Mouse (Mus musculus) left cerebral cortex, adult 2 months (tissue): Measurements from ENCODE around the gene Crebl2. TPM values are rescaled to one million over a fixed set of nuclear protein-coding genes. Genes with fewer than 3 reads are reported as not detected.
A peak's percentile ranks its signal among the peaks of the same experiment; 100 is the strongest.

ENCODE experiments used
- DNase-seq, 2 experiments: peaks; one replicate each; pipeline ENCODE4 v3.0.0; 2021 to 2022; ENCODE audit warnings: low spot score in 2 of 2, mixed read lengths in 1 of 2; ENCODE audit errors: extremely low spot score in 1 of 2
- H3K27ac ChIP-seq: fragments of 200-600 bp; 2 replicates; pipeline ENCODE4 v1.8.1; 2022
- H3K4me3 ChIP-seq: fragments of 200-600 bp; 2 replicates; pipeline ENCODE4 v1.8.1; 2022
- CTCF ChIP-seq: fragments of 200-600 bp; IDR thresholded peaks from 2 replicates; pipeline ENCODE4 v1.8.1; 2022; ENCODE audit warnings: antibody characterized with exemption, mild to moderate bottlenecking, moderate library complexity
- intact Hi-C: fragments of 180-260 bp; cut with DNase I; formaldehyde crosslinking; loops from one replicate; pipeline ENCODE4 v1.15.1; 2025
- total RNA-seq, 2 experiments: library from RNA; stranded (reverse); gene quantifications; 2 replicates each; pipeline ENCODE4 v1.2.3; 2021

Gene Crebl2
- total RNA-seq, 2 experiments from 2014 or later, result 38.4 to 39.3 TPM

DNA sequence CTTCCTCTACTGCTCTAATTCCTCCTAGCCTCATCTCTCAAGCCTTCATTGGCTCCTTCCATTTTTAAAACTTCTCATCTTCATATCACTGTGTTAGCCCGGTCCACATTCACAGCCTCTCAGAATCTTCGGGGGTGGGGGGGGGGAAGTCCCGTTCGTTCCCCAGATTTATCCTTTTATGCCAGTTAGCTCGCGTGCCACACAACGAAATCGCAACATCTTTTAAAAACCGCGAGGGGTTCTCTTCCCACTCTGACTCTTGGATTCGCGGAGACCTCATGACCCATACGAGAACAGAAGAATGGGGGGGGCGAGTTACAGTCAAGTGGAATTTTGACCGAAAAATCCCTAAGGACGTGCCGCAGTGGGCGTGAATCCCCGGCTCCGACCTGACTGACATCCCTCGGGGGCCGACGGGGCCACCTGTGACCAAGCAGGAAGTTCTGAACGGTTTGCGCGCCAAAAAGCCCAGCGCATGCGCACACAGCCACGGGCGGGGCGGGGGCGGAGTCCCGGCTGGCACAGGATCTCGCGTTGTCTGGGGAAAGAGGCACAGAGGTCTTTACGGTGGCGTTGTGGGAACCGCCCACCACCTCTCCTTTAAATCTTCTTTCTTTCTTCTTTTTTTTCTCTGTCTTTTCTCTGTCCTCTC is 67.6 kb downstream of the Crebl2 start:
- no peak for TF ChIP-seq CTCF
- Histone ChIP-seq H3K27ac (peak overlapping the region; percentile 100), H3K4me3 (peak overlapping the region; percentile 49)
- intact Hi-C loops, result loop anchor here (1.0 kb wide), 1 partner anchor 23 kb away; the partner anchor contains the start of gene Cdkn1b
- peak; percentile 93 to 94 for DNase-seq

DNA sequence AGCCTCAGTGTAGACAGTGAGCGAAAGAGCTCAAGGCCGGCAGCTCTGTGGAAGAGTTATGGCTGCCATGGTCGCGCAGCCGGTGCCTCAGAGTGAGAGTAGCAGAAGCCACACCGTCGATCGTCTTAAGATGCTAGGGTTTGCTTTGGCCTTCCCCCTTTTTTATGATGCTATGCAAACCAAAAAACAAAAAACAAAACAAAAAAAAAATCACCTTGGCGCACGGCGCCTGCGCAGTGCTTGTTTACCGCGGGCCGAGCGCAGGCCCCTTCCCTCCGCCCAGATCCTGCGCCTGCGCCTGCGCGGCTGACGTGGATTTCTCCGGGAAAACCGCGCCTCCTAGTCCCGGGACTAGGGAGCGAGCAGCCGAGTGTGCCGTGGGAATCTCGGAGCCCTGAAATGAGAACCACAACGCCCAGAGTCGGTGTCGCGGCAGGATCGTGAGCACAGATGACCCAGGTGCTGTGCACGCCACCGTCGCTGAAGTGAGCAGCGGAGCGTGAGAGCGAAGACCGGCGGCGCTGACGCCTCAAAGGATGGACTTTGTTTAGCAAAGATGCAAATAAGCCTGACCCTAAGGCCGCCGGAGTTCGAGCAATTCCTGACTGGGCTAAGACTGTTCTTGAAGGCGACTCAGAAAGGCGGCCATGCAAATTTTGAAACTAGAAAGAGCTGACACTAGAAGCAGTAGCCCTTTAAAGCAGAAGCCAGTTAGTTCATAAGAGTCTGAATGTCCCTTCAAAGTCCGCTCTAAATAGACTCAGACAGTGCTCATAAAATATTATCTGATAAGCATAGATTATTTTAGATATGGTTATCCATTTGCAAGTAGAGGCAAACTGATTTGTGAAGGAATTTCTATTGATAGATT is 68.4 kb downstream of the Crebl2 start, which contains the start of gene Gpr19:
Gene Gpr19, minus strand, starts transcription at position 484 of the 871 bp plus-strand sequence.
- peak; percentile 88 for DNase-seq
- Histone ChIP-seq H3K27ac (peak within 1 kb of the TSS; percentile 100), H3K4me3 (peak within 1 kb of the TSS; percentile 49)
- intact Hi-C loops, result loop anchor here (1.0 kb wide), 1 partner anchor 22 kb away; the partner anchor contains the start of gene Cdkn1b
- no peak; the same call in 1 of the 2 replicates for TF ChIP-seq CTCF

- Histone ChIP-seq H3K4me3 (no peak overlapping the region), H3K27ac (no peak overlapping the region)
- no peak for DNase-seq
- no peak for TF ChIP-seq CTCF
- intact Hi-C loops, result no loop called here
These were observed 73.4 kb downstream of the Crebl2 start for GRCm38 (mm10) chr6:134903368-134903767.

- DNase-seq, result no peak
- Histone ChIP-seq H3K27ac (no peak overlapping the region), H3K4me3 (no peak overlapping the region)
- intact Hi-C loops, result no loop called here
- no peak for TF ChIP-seq CTCF
These were observed 74.2 kb downstream of the Crebl2 start for GRCm38 (mm10) chr6:134903891-134904884.

DNA sequence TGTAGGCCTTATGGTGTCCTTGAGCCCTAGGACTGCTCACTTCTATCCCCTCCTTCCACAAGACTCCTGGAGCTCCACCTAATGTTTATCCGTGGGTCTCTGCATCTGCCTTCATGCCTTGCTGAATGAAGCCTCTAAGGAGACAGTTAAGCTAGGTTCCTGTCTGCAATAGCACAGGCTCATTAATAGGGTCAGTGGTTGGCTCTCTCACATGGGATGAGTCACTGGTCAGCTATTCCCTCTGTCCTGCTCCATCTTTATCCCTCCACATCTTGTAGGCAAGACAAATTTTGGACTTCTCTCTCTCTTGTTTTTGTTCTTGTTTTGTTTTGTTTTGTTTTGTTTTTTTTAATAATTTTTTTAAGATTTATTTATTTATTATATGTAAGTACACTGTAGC is 75.9 kb downstream of the Crebl2 start:
- no peak overlapping the region for H3K27ac ChIP-seq
- no peak for TF ChIP-seq CTCF
- no peak for DNase-seq
- intact Hi-C loops, result no loop called here
- no peak overlapping the region for H3K4me3 ChIP-seq

Other genes with a start within 250 kb of the Crebl2 start
- 10 to 100 TPM; 11.5 to 12.7 TPM for gene Mansc1, start 197.7 kb upstream of the Crebl2 start, total RNA-seq
- gene Borcs5, start 190.6 kb upstream of the Crebl2 start, total RNA-seq, result 10 to 100 TPM; 34.1 to 37.6 TPM
- gene Dusp16, start 37.5 kb upstream of the Crebl2 start, total RNA-seq, result 10 to 100 TPM in 1 of 2 experiments, 1 to 10 TPM in 1; 9.9 to 11.2 TPM
- 10 to 100 TPM; 22.2 to 26.9 TPM for gene Gpr19, start 68.4 kb downstream of the Crebl2 start, total RNA-seq
- gene Cdkn1b, start 90.2 kb downstream of the Crebl2 start, total RNA-seq, result 10 to 100 TPM; 36.8 to 42.3 TPM
- gene Apold1, start 151.6 kb downstream of the Crebl2 start, total RNA-seq, result 1 to 10 TPM; 3.7 to 6.4 TPM
- gene Ddx47, start 181.5 kb downstream of the Crebl2 start, total RNA-seq, result 10 to 100 TPM; 61.0 to 62.0 TPM
- under 1 TPM; 0.38 to 0.65 TPM for gene Gprc5a, start 235.5 kb downstream of the Crebl2 start, total RNA-seq